Mouse (Mus musculus): Measurements from ENCODE around the gene Slc7a11. TPM values are rescaled to one million over a fixed set of nuclear protein-coding genes. Genes with fewer than 3 reads are reported as not detected.

Gene Slc7a11
- polyA plus RNA-seq, 1 experiment from 2014 or later: 3.5 TPM

DNA sequence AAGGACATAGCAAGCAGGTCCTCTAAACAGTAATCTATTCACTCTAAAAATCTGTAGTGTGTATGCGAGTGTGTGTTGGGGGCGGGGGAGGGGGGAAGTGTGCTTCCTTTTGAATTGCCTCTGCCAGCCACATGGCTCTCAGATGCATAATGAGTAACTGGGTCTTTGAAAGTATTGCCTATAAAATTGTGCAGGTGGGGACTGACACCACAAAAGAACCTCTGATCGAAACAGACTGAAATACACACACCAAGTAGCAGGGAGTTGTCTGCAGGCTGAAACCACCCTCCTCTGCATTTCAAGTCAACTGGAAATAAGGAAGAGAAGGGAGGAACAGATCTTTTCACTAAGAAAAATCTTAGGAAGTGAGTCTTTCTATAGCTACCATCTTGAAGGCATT lies 76.2 kb downstream of the Slc7a11 start:
- Histone ChIP-seq H3K27ac (peak overlapping the region; percentile 18; the same call in 1 of the 2 replicates), H3K4me3 (replicated peaks) (no peak overlapping the region), H3K36me3 (no peaks in the 10 kb centered on the region), H3K9ac (replicated peaks) (no peak overlapping the region), H3K9me3 (no peaks in the 10 kb centered on the region), H3K4me2 (no peak overlapping the region), H3K4me1 (replicated peaks) (peaks cover 16% of the 10 kb centered on the region), H3K27me3 (no peaks in the 10 kb centered on the region)
- peak; percentile 71; the same call in 1 of the 2 replicates for ATAC-seq (ENCODE audit: insufficient number of reproducible peaks, insufficient read depth, low FRiP score, low TSS enrichment, low read depth)
- WGBS: 29% methylated on average over 3 of the region's 3 CpGs

DNA sequence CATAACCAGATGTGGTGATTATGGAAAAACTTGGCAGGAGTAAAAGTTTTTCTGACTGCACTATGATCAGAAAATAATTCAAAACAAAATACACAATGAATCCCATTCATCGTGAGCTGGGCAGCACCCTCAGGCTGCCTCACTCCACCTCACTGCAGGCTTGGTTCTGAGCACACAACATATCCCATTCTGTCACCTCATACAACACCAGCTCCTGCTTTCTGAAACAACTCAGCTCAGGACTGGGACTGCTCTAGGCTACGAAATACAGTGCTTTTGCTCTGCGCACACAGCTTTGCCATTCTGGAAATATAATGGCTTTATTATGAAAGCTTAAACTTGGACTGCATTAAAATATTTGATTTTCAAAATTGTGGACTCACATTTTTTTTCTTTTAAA lies 79.8 kb downstream of the Slc7a11 start:
- Histone ChIP-seq H3K4me2 (no peak overlapping the region), H3K27me3 (no peaks in the 10 kb centered on the region), H3K4me3 (replicated peaks) (no peak overlapping the region), H3K9ac (replicated peaks) (no peak overlapping the region), H3K9me3 (no peaks in the 10 kb centered on the region), H3K27ac (0 out of 2 replicates have a peak overlapping the region, but pooled peaks have one; percentile 56), H3K4me1 (replicated peaks) (peaks cover 16% of the 10 kb centered on the region), H3K36me3 (no peaks in the 10 kb centered on the region)
- WGBS: 59% methylated on average over 3 of the region's 3 CpGs
- ATAC-seq (ENCODE audit: insufficient number of reproducible peaks, insufficient read depth, low FRiP score, low TSS enrichment, low read depth): peak; percentile 66; the same call in 1 of the 2 replicates

- H3K4me2 ChIP-seq: no peak overlapping the region
- H3K4me3 ChIP-seq (replicated peaks): no peak overlapping the region
- H3K4me1 ChIP-seq (replicated peaks): no peaks in the 10 kb centered on the region
- H3K27me3 ChIP-seq: no peaks in the 10 kb centered on the region
- H3K9me3 ChIP-seq: no peaks in the 10 kb centered on the region
- no peak for ATAC-seq (ENCODE audit: insufficient number of reproducible peaks, insufficient read depth, low FRiP score, low TSS enrichment, low read depth)
- H3K36me3 ChIP-seq: no peaks in the 10 kb centered on the region
- H3K27ac ChIP-seq: no peak overlapping the region
- H3K9ac ChIP-seq (replicated peaks): no peak overlapping the region
- 58% methylated on average over 1 of the region's 1 CpGs for WGBS
Measured at GRCm38 (mm10) chr3:50347081-50347480, 96.3 kb downstream of the Slc7a11 start.

- no peak for ATAC-seq (ENCODE audit: insufficient number of reproducible peaks, insufficient read depth, low FRiP score, low TSS enrichment, low read depth)
- WGBS: 80% methylated on average over 1 of the region's 1 CpGs
Measured at GRCm38 (mm10) chr3:50344411-50344810, 99.0 kb downstream of the Slc7a11 start.

DNA sequence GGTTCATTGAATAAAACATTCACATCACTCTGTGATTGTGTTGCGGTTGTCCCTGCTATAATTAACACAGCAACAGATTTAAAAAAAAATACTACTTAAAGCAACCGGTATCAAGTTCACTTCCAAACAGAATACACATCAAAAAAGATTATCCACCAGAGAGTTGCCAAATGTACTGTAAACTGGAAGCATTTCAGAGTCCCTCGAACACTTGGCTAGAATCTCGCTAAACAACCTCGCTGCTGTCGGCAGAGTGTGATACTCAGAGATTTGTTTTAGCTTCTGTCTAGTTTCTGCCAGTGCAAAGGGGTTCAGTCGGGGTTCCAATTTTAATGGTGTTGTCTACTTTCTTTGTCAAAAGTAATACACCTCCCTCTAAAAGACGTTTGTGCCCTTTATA lies 118.9 kb downstream of the Slc7a11 start:
- no peak for ATAC-seq (ENCODE audit: insufficient number of reproducible peaks, insufficient read depth, low FRiP score, low TSS enrichment, low read depth)
- no peak overlapping the region for H3K27ac ChIP-seq
- H3K9me3 ChIP-seq: no peaks in the 10 kb centered on the region
- no peak overlapping the region for H3K4me3 ChIP-seq (replicated peaks)
- H3K4me2 ChIP-seq: no peak overlapping the region
- H3K27me3 ChIP-seq: no peaks in the 10 kb centered on the region
- WGBS: 74% methylated on average over 8 of the region's 8 CpGs
- H3K36me3 ChIP-seq: no peaks in the 10 kb centered on the region
- H3K9ac ChIP-seq (replicated peaks): no peak overlapping the region
- no peaks in the 10 kb centered on the region for H3K4me1 ChIP-seq (replicated peaks)

More at GRCm38 (mm10) chr3:50344411-50344810, 99.0 kb downstream of the Slc7a11 start:
- no peak overlapping the region for H3K27ac ChIP-seq
- no peaks in the 10 kb centered on the region for H3K4me1 ChIP-seq (replicated peaks)
- no peaks in the 10 kb centered on the region for H3K27me3 ChIP-seq
- H3K9me3 ChIP-seq: no peaks in the 10 kb centered on the region
- H3K36me3 ChIP-seq: no peaks in the 10 kb centered on the region
- no peak overlapping the region for H3K4me2 ChIP-seq
- no peak overlapping the region for H3K9ac ChIP-seq (replicated peaks)
- no peak overlapping the region for H3K4me3 ChIP-seq (replicated peaks)

DNA sequence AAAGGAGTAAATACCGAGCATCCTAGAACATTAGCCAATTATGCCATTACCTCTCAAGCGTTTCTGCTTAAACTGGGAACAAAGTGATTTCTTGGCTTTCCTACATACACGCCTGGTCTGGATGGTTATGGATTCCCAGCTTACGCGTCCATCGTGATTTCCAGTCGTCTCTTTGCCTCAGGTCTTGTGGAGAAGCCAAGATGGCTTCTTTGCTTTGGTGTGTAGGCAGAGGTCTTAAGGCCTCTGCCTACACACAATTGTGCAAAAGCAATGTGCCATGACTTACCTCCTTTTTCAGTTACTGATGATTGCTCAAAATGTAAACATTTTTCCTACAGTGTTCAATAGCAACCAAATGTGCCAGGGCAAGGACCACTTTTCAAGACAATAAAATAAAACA lies 119.5 kb downstream of the Slc7a11 start:
- Histone ChIP-seq H3K4me2 (no peak overlapping the region), H3K36me3 (no peaks in the 10 kb centered on the region), H3K9me3 (no peaks in the 10 kb centered on the region), H3K4me3 (replicated peaks) (no peak overlapping the region), H3K4me1 (replicated peaks) (no peaks in the 10 kb centered on the region), H3K27ac (no peak overlapping the region), H3K27me3 (no peaks in the 10 kb centered on the region), H3K9ac (replicated peaks) (no peak overlapping the region)
- ATAC-seq (ENCODE audit: insufficient number of reproducible peaks, insufficient read depth, low FRiP score, low TSS enrichment, low read depth): no peak
- WGBS: 92% methylated on average over 7 of the region's 7 CpGs

DNA sequence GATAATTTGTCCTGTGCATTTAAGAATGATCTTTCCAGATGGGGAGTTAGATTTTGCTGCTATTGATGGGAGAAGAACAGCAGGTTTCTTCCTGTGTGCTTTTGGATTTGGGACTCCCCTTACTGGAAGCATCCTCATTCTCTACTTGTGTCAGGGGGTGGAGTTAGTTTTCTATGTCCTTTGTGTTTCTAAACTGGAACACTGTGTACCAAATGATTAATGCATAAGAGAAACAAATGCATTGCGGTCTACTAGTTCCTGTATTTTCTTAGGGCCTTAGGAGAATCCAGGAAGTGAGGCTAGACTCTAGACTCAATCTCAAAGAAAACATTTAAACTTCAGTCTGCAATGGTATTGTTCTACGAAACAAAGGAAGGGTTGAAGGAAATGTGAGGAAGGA lies 122.6 kb downstream of the Slc7a11 start:
- Histone ChIP-seq H3K27ac (no peak overlapping the region), H3K4me2 (no peak overlapping the region), H3K36me3 (no peaks in the 10 kb centered on the region), H3K4me3 (replicated peaks) (no peak overlapping the region), H3K4me1 (replicated peaks) (no peaks in the 10 kb centered on the region; the same call in 1 of the 2 replicates), H3K9me3 (no peaks in the 10 kb centered on the region), H3K9ac (replicated peaks) (no peak overlapping the region), H3K27me3 (no peaks in the 10 kb centered on the region)
- WGBS: 95% methylated on average over 2 of the region's 2 CpGs
- no peak for ATAC-seq (ENCODE audit: insufficient number of reproducible peaks, insufficient read depth, low FRiP score, low TSS enrichment, low read depth)

GRCm38 (mm10) chr3:50318074-50318473 lies 125.3 kb downstream of the Slc7a11 start:
- no peak overlapping the region for H3K4me3 ChIP-seq (replicated peaks)
- no peak for ATAC-seq (ENCODE audit: insufficient number of reproducible peaks, insufficient read depth, low FRiP score, low TSS enrichment, low read depth)
- no peak overlapping the region for H3K27ac ChIP-seq
- H3K9ac ChIP-seq (replicated peaks): no peak overlapping the region
- WGBS: 58% methylated on average over 3 of the region's 3 CpGs
- no peak overlapping the region for H3K4me2 ChIP-seq
- no peaks in the 10 kb centered on the region for H3K27me3 ChIP-seq
- H3K9me3 ChIP-seq: no peaks in the 10 kb centered on the region
- H3K36me3 ChIP-seq: no peaks in the 10 kb centered on the region
- no peaks in the 10 kb centered on the region; the same call in 1 of the 2 replicates for H3K4me1 ChIP-seq (replicated peaks)

DNA sequence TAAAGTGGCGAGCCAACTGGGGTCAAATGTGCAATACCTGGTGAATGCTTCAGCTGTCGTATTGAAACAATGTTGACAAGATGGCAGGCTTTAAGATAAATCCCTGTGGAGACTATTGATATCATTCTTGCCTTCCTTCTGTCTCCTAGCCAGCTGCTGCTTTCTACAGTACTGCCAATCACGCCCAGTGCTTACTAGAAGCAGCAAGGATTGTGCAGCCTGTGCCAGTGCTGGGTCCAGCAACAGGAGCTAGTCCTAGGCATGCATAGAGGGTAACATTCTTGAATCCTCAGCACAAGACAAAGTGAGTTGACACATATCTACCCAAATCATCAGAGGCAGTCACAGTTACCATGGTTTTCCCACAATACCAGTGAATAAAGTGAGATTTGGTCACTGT lies 129.6 kb downstream of the Slc7a11 start:
- ATAC-seq (ENCODE audit: insufficient number of reproducible peaks, insufficient read depth, low FRiP score, low TSS enrichment, low read depth): no peak
- 83% methylated on average over 3 of the region's 3 CpGs for WGBS
- Histone ChIP-seq H3K9me3 (no peaks in the 10 kb centered on the region), H3K4me2 (no peak overlapping the region), H3K9ac (replicated peaks) (no peak overlapping the region), H3K36me3 (no peaks in the 10 kb centered on the region), H3K27me3 (no peaks in the 10 kb centered on the region), H3K27ac (no peak overlapping the region), H3K4me3 (replicated peaks) (no peak overlapping the region), H3K4me1 (replicated peaks) (no peaks in the 10 kb centered on the region; the same call in 1 of the 2 replicates)

DNA sequence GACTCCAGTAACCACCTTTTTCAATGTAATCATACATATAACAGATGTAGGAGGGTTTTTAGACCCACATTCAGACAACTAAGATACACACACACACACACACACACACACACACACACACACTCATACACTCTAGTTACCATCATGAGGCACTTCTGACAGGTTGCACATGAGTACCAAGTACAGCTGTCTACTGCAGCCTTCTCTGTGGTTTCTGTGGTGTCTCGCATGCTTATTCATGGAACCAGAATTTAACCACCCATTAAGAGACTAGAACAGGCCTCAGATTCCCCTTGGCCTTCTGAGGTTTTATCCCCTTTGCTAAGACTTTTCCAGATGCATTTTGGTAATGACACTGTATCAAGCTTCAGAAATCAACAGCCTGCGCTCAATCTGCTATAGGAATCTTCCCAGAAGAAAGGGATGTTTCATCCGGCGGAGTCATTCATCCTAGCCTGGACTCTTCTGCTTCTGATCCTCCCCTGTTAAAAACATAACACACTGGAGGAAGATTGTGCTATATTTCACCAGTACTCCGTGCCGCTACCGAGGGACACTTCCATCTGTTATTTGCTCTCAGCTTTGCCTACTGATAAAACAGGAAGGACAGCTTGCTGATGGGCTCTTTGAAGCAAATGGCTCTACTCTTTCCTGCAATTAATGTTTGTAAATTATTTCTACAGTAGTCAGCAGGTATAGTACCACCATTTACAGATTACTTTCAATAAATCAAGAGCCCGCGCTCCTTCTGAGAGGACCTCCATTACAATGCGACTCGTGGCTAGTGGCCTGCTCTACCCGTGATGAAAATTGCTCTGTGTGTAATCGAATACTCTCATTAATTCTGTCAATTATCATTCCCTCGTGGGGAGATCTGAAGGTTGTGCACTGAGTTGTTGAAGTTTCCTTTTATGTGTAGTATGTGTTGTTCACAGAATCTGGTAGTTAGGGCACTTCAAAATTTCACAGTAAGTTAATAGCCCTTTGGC lies 135.8 kb downstream of the Slc7a11 start:
- Histone ChIP-seq H3K4me1 (replicated peaks) (peaks cover 14% of the 10 kb centered on the region), H3K9ac (replicated peaks) (no peak overlapping the region), H3K4me3 (replicated peaks) (no peak overlapping the region), H3K27ac (peak overlapping the region; percentile 35; the same call in 1 of the 2 replicates), H3K36me3 (no peaks in the 10 kb centered on the region), H3K4me2 (no peak overlapping the region), H3K9me3 (no peaks in the 10 kb centered on the region), H3K27me3 (no peaks in the 10 kb centered on the region)
- ATAC-seq (ENCODE audit: insufficient number of reproducible peaks, insufficient read depth, low FRiP score, low TSS enrichment, low read depth): no peak
- WGBS: 70% methylated on average over 14 of the region's 14 CpGs

DNA sequence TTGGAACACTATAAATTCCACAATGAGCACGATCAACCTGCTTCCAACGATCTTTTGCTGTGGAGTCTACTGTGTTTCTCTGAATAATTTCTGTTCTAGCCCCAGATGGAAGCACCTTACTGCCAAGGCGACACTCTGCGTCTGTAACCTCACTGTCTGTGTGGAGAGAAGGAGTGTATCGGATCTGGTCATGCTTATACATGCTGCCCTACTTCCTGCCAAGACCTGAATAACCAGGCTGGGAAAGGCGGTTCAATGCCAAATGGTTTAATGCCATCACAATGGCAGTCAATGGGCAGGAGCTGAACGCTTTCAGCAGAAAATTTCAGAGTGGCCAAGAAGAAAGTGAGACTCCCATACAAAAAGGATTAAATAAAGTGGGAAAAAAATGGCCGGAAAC lies 137.1 kb downstream of the Slc7a11 start:
- Histone ChIP-seq H3K4me1 (replicated peaks) (peaks cover 17% of the 10 kb centered on the region), H3K4me3 (replicated peaks) (no peak overlapping the region), H3K27ac (no peak overlapping the region), H3K9ac (replicated peaks) (no peak overlapping the region), H3K4me2 (no peak overlapping the region), H3K27me3 (no peaks in the 10 kb centered on the region), H3K36me3 (no peaks in the 10 kb centered on the region), H3K9me3 (no peaks in the 10 kb centered on the region)
- 88% methylated on average over 8 of the region's 8 CpGs for WGBS
- no peak for ATAC-seq (ENCODE audit: insufficient number of reproducible peaks, insufficient read depth, low FRiP score, low TSS enrichment, low read depth)

All from limb, embryonic 12.5 days (tissue).